Mouse (Mus musculus) myocyte (in vitro differentiated cells): ENCODE measurements around the gene Lamc1.

ENCODE experiments used
- MAX ChIP-seq: IDR thresholded peaks from one replicate; pipeline ENCODE4 v1.6.1; 2011; ENCODE audit warnings: low read depth, mild to moderate bottlenecking, control low read depth
- POLR2A ChIP-seq: IDR thresholded peaks from one replicate; pipeline ENCODE4 v1.6.1; 2011; ENCODE audit warnings: low read depth, mild to moderate bottlenecking, control low read depth, moderate library complexity; ENCODE audit not compliant: insufficient read length

DNA sequence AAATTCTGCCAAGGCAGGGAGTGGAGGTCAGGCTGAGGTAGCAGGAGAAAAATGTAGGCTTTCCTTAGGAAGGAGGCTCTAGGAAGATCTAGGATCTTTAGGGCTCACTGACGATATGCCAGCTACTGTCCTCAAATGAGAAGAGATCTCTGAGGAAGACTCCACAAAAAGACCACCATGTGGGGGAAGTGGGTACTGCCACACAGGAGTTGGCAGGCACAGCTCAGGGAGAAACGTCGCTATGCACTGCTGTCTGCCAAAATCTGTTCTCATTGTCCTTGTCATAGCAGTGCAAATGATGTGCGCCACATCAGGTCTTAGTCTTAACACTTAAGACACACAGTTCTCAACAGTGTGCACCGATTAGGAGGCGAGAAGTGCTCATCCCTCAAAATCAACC, 17.5 kb downstream of the Lamc1 start:
- TF ChIP-seq POLR2A, result no peak
- TF ChIP-seq MAX, result no peak
